Mouse (Mus musculus) lung, postnatal 0 days (tissue): ENCODE results near the gene Sdha. TPM values are rescaled to one million over a fixed set of nuclear protein-coding genes. Genes with fewer than 3 reads are reported as not detected.
A peak's percentile ranks its signal among the peaks of the same experiment; 100 is the strongest.

Source experiments
- ATAC-seq: fragments of 200-750 bp; cut with Nextera tagmentation; 2 replicates; pipeline ENCODE4 v1.8.0; 2017; ENCODE audit warnings: moderate library complexity
- DNase-seq: peaks from one replicate; pipeline ENCODE4 v3.0.0-alpha.2; 2016; ENCODE audit warnings: low spot score
- H3K27ac ChIP-seq: fragments of 300-500 bp; sonication (generic); 2 replicates; pipeline ENCODE4 v1.5.1; 2014; ENCODE audit warnings: antibody characterized with exemption, mild to moderate bottlenecking, low read length, mixed read lengths
- H3K27me3 ChIP-seq: fragments of 300-500 bp; sonication (generic); replicated peaks from 2 replicates; pipeline ENCODE4 v1.6.1; 2014; ENCODE audit warnings: low read length, mixed read lengths; ENCODE audit not compliant: insufficient read depth
- H3K36me3 ChIP-seq: fragments of 300-500 bp; sonication (generic); 2 replicates; pipeline ENCODE4 v1.6.1; 2014; ENCODE audit warnings: low read length, mixed read lengths; ENCODE audit not compliant: insufficient read depth
- H3K4me1 ChIP-seq: fragments of 300-500 bp; sonication (generic); 2 replicates; pipeline ENCODE4 v1.6.1; 2014; ENCODE audit warnings: antibody characterized with exemption, low read depth, low read length, mixed read lengths; ENCODE audit not compliant: insufficient read depth
- H3K4me2 ChIP-seq: fragments of 300-500 bp; sonication (generic); replicated peaks from 2 replicates; pipeline ENCODE4 v1.6.1; 2014; ENCODE audit warnings: low read depth, mild to moderate bottlenecking, low read length, moderate library complexity, mixed read lengths
- H3K4me3 ChIP-seq: fragments of 300-500 bp; sonication (generic); 2 replicates; pipeline ENCODE4 v1.5.1; 2014; ENCODE audit warnings: low read depth, low read length
- H3K9ac ChIP-seq: fragments of 300-500 bp; sonication (generic); replicated peaks from 2 replicates; pipeline ENCODE4 v1.6.1; 2014; ENCODE audit warnings: low read depth, mild to moderate bottlenecking
- H3K9me3 ChIP-seq: fragments of 300-500 bp; sonication (generic); 2 replicates; pipeline ENCODE4 v1.6.1; 2016; ENCODE audit warnings: low read length, mixed read lengths
- CTCF ChIP-seq: IDR thresholded peaks from 2 replicates; pipeline ENCODE4 v1.5.1; 2016; ENCODE audit warnings: antibody characterized with exemption, mild to moderate bottlenecking
- EP300 ChIP-seq: IDR thresholded peaks from 2 replicates; pipeline ENCODE4 v1.6.1; 2016; ENCODE audit warnings: antibody characterized with exemption, mild to moderate bottlenecking, control low read depth
- WGBS: fragments of 180-500 bp; shearing (Covaris S2); extraction: QIAGEN DNeasy Blood & Tissue Kit; methylation state at CpG from one replicate; pipeline ENCODE4 v1.1.7; 2014; 5-methylcytosine and 5-hydroxymethylcytosine counted together
- polyA plus RNA-seq: library from polyadenylated mRNA; unstranded; fragments of >200 nt; fragmentation: Nextera tagmentation; extraction: Ambion mirVana; gene quantifications from 2 replicates; pipeline ENCODE4 v1.2.1, GENCODE M21; 2015

Sdha gene
- polyA plus RNA-seq, 1 experiment from 2014 or later: 141 TPM

- Histone ChIP-seq H3K27ac (no peak overlapping the region), H3K4me2 (no peak overlapping the region), H3K4me1 (no peaks in the 10 kb centered on the region), H3K9ac (no peak overlapping the region), H3K27me3 (no peaks in the 10 kb centered on the region), H3K36me3 (no peaks in the 10 kb centered on the region), H3K9me3 (no peaks in the 10 kb centered on the region), H3K4me3 (no peak overlapping the region)
- ATAC-seq: no peak
- WGBS: 52% methylated on average over 7 of the region's 7 CpGs
- no peak for TF ChIP-seq EP300
- TF ChIP-seq CTCF: no peak
- DNase-seq: no peak
Observed at GRCm38 (mm10) chr13:74296376-74296775, 53.7 kb downstream of the Sdha start.

- Histone ChIP-seq H3K4me2 (peak within 1 kb of the TSS; percentile 35), H3K9ac (no peak within 1 kb of the TSS), H3K27ac (no peak within 1 kb of the TSS), H3K9me3 (no peaks in the 10 kb centered on the region), H3K27me3 (no peaks in the 10 kb centered on the region), H3K36me3 (no peaks in the 10 kb centered on the region), H3K4me3 (no peak within 1 kb of the TSS), H3K4me1 (no peaks in the 10 kb centered on the region)
- ATAC-seq (peak; percentile 70), DNase-seq (peak; percentile 61)
- TF ChIP-seq EP300: no peak
- peak; percentile 70 for TF ChIP-seq CTCF
- WGBS: under 1% methylated on average over 27 of the region's 27 CpGs
Observed at GRCm38 (mm10) chr13:74292167-74292566, 57.9 kb downstream of the Sdha start, which contains the start of gene Ahrr. Gene Ahrr (minus strand): TSS chr13:74292331.

- no peaks in the 10 kb centered on the region for H3K9me3 ChIP-seq
- no peaks in the 10 kb centered on the region for H3K36me3 ChIP-seq
- WGBS: 75% methylated on average over 5 of the region's 5 CpGs
- no peak overlapping the region for H3K4me2 ChIP-seq
- H3K9ac ChIP-seq: no peak overlapping the region
- no peaks in the 10 kb centered on the region for H3K27me3 ChIP-seq
- ATAC-seq: no peak
- no peak overlapping the region for H3K4me3 ChIP-seq
- TF ChIP-seq EP300: no peak
- no peak for TF ChIP-seq CTCF
- no peaks in the 10 kb centered on the region for H3K4me1 ChIP-seq
- DNase-seq: no peak
- H3K27ac ChIP-seq: no peak overlapping the region
Observed at GRCm38 (mm10) chr13:74289646-74290045, 60.4 kb downstream of the Sdha start.

- H3K4me3 ChIP-seq: no peak overlapping the region
- ATAC-seq: no peak
- no peak overlapping the region for H3K27ac ChIP-seq
- H3K9ac ChIP-seq: no peak overlapping the region
- no peak overlapping the region for H3K4me2 ChIP-seq
- H3K9me3 ChIP-seq: no peaks in the 10 kb centered on the region
- WGBS: 83% methylated on average over 1 of the region's 2 CpGs
- TF ChIP-seq CTCF (no peak), EP300 (no peak)
- no peaks in the 10 kb centered on the region for H3K36me3 ChIP-seq
- DNase-seq: no peak
- H3K4me1 ChIP-seq: no peaks in the 10 kb centered on the region
- H3K27me3 ChIP-seq: no peaks in the 10 kb centered on the region
Observed at GRCm38 (mm10) chr13:74282299-74282698, 67.8 kb downstream of the Sdha start.

GRCm38 (mm10) chr13:74275726-74276125 lies 74.4 kb downstream of the Sdha start:
- no peaks in the 10 kb centered on the region for H3K9me3 ChIP-seq
- no peaks in the 10 kb centered on the region for H3K4me1 ChIP-seq
- no peak for DNase-seq
- WGBS: 47% methylated on average over 4 of the region's 4 CpGs
- H3K27me3 ChIP-seq: no peaks in the 10 kb centered on the region
- H3K9ac ChIP-seq: no peak overlapping the region
- H3K36me3 ChIP-seq: no peaks in the 10 kb centered on the region
- no peak for ATAC-seq
- H3K4me2 ChIP-seq: no peak overlapping the region
- no peak overlapping the region for H3K4me3 ChIP-seq
- H3K27ac ChIP-seq: no peak overlapping the region
- no peak for TF ChIP-seq EP300
- TF ChIP-seq CTCF: no peak

Other genes with a start within 250 kb of the Sdha start
- not detected in 2 replicates for gene Slc9a3, start 228.8 kb downstream of the Sdha start, polyA plus RNA-seq
- 44.2 and 46.9 TPM in 2 replicates for gene Exoc3, start 141.5 kb downstream of the Sdha start, polyA plus RNA-seq
- 0.21 and 0.37 TPM in 2 replicates for gene Ahrr, start 57.9 kb downstream of the Sdha start, polyA plus RNA-seq
- gene Pdcd6, start 32.7 kb downstream of the Sdha start, polyA plus RNA-seq: 140 and 151 TPM in 2 replicates
- gene Ccdc127, start within 50 bp of the Sdha start, polyA plus RNA-seq: 26.0 and 29.1 TPM in 2 replicates
- gene Lrrc14b, start 13.7 kb upstream of the Sdha start, polyA plus RNA-seq: not detected in 2 replicates
- gene Zfp72, start 40.6 kb upstream of the Sdha start, polyA plus RNA-seq: 3.0 and 3.1 TPM in 2 replicates
- 120 and 125 TPM in 2 replicates for gene Ftl1-ps1, start 49.4 kb upstream of the Sdha start, polyA plus RNA-seq
- 14.9 and 15.2 TPM in 2 replicates for gene Zfp825, start 143.7 kb upstream of the Sdha start, polyA plus RNA-seq